ENCODE assay signal across 21 mouse cellular contexts in genomic region chr2:34017142-34017453, GRCm38 (mm10).
DNase-seq lines count a peak whose midpoint lies in the region; ATAC-seq lines count a peak whose summit lies in the region.
"Had no signal": no experiment of that assay in that cellular context is flagged by ENCODE, and none has a peak within 500 bp of the region (broad histone marks: within the 10 kb centered on the region; RNA-seq: fewer than 3 reads in every experiment).

No protein-coding gene starts in this region.

- 66% methylated on average over 5 of the region's 5 CpGs for WGBS in embryonic facial prominence, embryonic 13.5 days
- 66% methylated on average over 5 of the region's 5 CpGs for WGBS in embryonic facial prominence, embryonic 10.5 days
- 56% methylated on average over 5 of the region's 5 CpGs for WGBS in forebrain, embryonic 12.5 days
- WGBS in hindbrain, embryonic 12.5 days, result 68% methylated on average over 5 of the region's 5 CpGs
- WGBS in midbrain, embryonic 16.5 days, result 39% methylated on average over 5 of the region's 5 CpGs

- peaks cover 3% of the 10 kb centered on the region; the same call in 1 of the 2 replicates for H3K9me3 ChIP-seq in embryonic facial prominence, embryonic 13.5 days
- H3K9me3 ChIP-seq in embryonic facial prominence, embryonic 10.5 days, result peaks cover 9% of the 10 kb centered on the region; the same call in 1 of the 2 replicates
- no peaks in the 10 kb centered on the region; the same call in 1 of the 2 replicates for H3K9me3 ChIP-seq in forebrain, embryonic 12.5 days
- peaks cover 5% of the 10 kb centered on the region; the same call in 1 of the 2 replicates for H3K9me3 ChIP-seq in hindbrain, embryonic 12.5 days (replicated peaks)
- H3K9me3 ChIP-seq in midbrain, embryonic 16.5 days (replicated peaks; ENCODE audit: control insufficient read depth, low read length, poor library complexity, severe bottlenecking), result no peaks in the 10 kb centered on the region
- H3K9me3 ChIP-seq: limb, embryonic 15.5 days; liver, embryonic 15.5 days had no signal

- H3K4me2 ChIP-seq in embryonic facial prominence, embryonic 13.5 days, result peak overlapping the region; percentile 9; the same call in 1 of the 2 replicates
- peak overlapping the region; percentile 40; the same call in 1 of the 2 replicates for H3K4me2 ChIP-seq in forebrain, embryonic 12.5 days
- H3K4me2 ChIP-seq in hindbrain, embryonic 12.5 days (replicated peaks), result no peak overlapping the region
- H3K4me2 ChIP-seq in midbrain, embryonic 16.5 days (ENCODE audit: low read length), result no peak overlapping the region; the same call in 1 of the 2 replicates
- H3K4me2 ChIP-seq: heart, embryonic 12.5 days; limb, embryonic 15.5 days; liver, embryonic 15.5 days had no signal

- no peak overlapping the region for H3K27ac ChIP-seq in embryonic facial prominence, embryonic 13.5 days
- no peak overlapping the region for H3K27ac ChIP-seq in embryonic facial prominence, embryonic 10.5 days (replicated peaks)
- peak overlapping the region; percentile 85 for H3K27ac ChIP-seq in forebrain, embryonic 12.5 days
- peak overlapping the region; percentile 86 for H3K27ac ChIP-seq in hindbrain, embryonic 12.5 days
- H3K27ac ChIP-seq in midbrain, embryonic 16.5 days (ENCODE audit: low read length), result peak overlapping the region; percentile 71
- H3K27ac ChIP-seq: limb, embryonic 15.5 days; liver, embryonic 15.5 days; stomach, postnatal 0 days had no signal

- H3K36me3 ChIP-seq in embryonic facial prominence, embryonic 13.5 days, result no peaks in the 10 kb centered on the region
- no peaks in the 10 kb centered on the region for H3K36me3 ChIP-seq in embryonic facial prominence, embryonic 10.5 days (replicated peaks)
- no peaks in the 10 kb centered on the region for H3K36me3 ChIP-seq in forebrain, embryonic 12.5 days (replicated peaks)
- H3K36me3 ChIP-seq in hindbrain, embryonic 12.5 days, result no peaks in the 10 kb centered on the region
- H3K36me3 ChIP-seq in midbrain, embryonic 16.5 days (ENCODE audit: control insufficient read depth, insufficient read depth, low read length), result no peaks in the 10 kb centered on the region
- H3K36me3 ChIP-seq: heart, embryonic 12.5 days; limb, embryonic 15.5 days; liver, embryonic 15.5 days had no signal

- no peak for DNase-seq in embryonic facial prominence, embryonic 10.5 days (ENCODE audit: low spot score)
- DNase-seq in spleen, adult 12 weeks (ENCODE audit: low spot score), result no peak
- DNase-seq in adrenal gland, adult 2 months, result no peak
- DNase-seq in retina, postnatal 1 day, result no peak
- DNase-seq: adrenal gland, postnatal 10 days; cerebellum, adult 9-11 months; heart, postnatal 14 days; kidney, adult 2 months; kidney, postnatal 25 days; right cerebral cortex, postnatal 4 days; thymus, postnatal 14 days had no signal

- H3K4me1 ChIP-seq in embryonic facial prominence, embryonic 13.5 days, result peaks cover 16% of the 10 kb centered on the region; the same call in 1 of the 2 replicates
- H3K4me1 ChIP-seq in embryonic facial prominence, embryonic 10.5 days, result peaks cover 21% of the 10 kb centered on the region
- peaks cover 32% of the 10 kb centered on the region for H3K4me1 ChIP-seq in forebrain, embryonic 12.5 days
- peaks cover 25% of the 10 kb centered on the region for H3K4me1 ChIP-seq in hindbrain, embryonic 12.5 days
- peaks cover 23% of the 10 kb centered on the region for H3K4me1 ChIP-seq in midbrain, embryonic 16.5 days (ENCODE audit: control insufficient read depth, insufficient read depth, low read length)
- H3K4me1 ChIP-seq: heart, embryonic 12.5 days; liver, embryonic 15.5 days had no signal

- no peaks in the 10 kb centered on the region for H3K27me3 ChIP-seq in embryonic facial prominence, embryonic 13.5 days
- H3K27me3 ChIP-seq in embryonic facial prominence, embryonic 10.5 days (replicated peaks; ENCODE audit: low read depth, poor library complexity, severe bottlenecking), result no peaks in the 10 kb centered on the region
- no peaks in the 10 kb centered on the region for H3K27me3 ChIP-seq in forebrain, embryonic 12.5 days
- no peaks in the 10 kb centered on the region for H3K27me3 ChIP-seq in hindbrain, embryonic 12.5 days
- H3K27me3 ChIP-seq in midbrain, embryonic 16.5 days (ENCODE audit: control insufficient read depth, insufficient read depth, low read depth, low read length), result no peaks in the 10 kb centered on the region
- H3K27me3 ChIP-seq: limb, embryonic 15.5 days; liver, embryonic 15.5 days had no signal

- ATAC-seq in embryonic facial prominence, embryonic 13.5 days (ENCODE audit: insufficient number of reproducible peaks, insufficient read depth, low FRiP score, low TSS enrichment, low read depth), result no peak
- ATAC-seq in forebrain, embryonic 12.5 days (ENCODE audit: low FRiP score), result no peak
- ATAC-seq in hindbrain, embryonic 12.5 days (ENCODE audit: low FRiP score), result no peak
- ATAC-seq in midbrain, embryonic 16.5 days, result 0 out of 2 replicates have a peak, but pooled peaks have one; percentile 37
- ATAC-seq: inflammation-experienced regulatory T-cells, adult 6 months; lung, postnatal 0 days had no signal

- no peak overlapping the region for H3K4me3 ChIP-seq in embryonic facial prominence, embryonic 13.5 days
- H3K4me3 ChIP-seq in embryonic facial prominence, embryonic 10.5 days, result no peak overlapping the region
- no peak overlapping the region for H3K4me3 ChIP-seq in forebrain, embryonic 12.5 days (replicated peaks)
- H3K4me3 ChIP-seq in hindbrain, embryonic 12.5 days, result no peak overlapping the region
- no peak overlapping the region for H3K4me3 ChIP-seq in midbrain, embryonic 16.5 days (ENCODE audit: low read depth, low read length)
- H3K4me3 ChIP-seq: heart, embryonic 12.5 days; limb, embryonic 15.5 days; liver, embryonic 15.5 days had no signal

- H3K9ac ChIP-seq in embryonic facial prominence, embryonic 13.5 days, result no peak overlapping the region
- no peak overlapping the region for H3K9ac ChIP-seq in forebrain, embryonic 12.5 days
- H3K9ac ChIP-seq in hindbrain, embryonic 12.5 days, result no peak overlapping the region
- H3K9ac ChIP-seq in midbrain, embryonic 16.5 days (ENCODE audit: low read depth, low read length), result no peak overlapping the region
- H3K9ac ChIP-seq: heart, embryonic 12.5 days; limb, embryonic 15.5 days; liver, embryonic 15.5 days had no signal

Comparison
In these comparisons a context has a peak if more than half of its experiments do, and no peak if none do; other contexts are left out.
1. H3K27ac ChIP-seq: peak in forebrain, embryonic 12.5 days (single experiment), hindbrain, embryonic 12.5 days (single experiment) and midbrain, embryonic 16.5 days (single experiment); none in embryonic facial prominence, embryonic 13.5 days (single experiment) and embryonic facial prominence, embryonic 10.5 days (single experiment).
2. H3K4me2 ChIP-seq: peak in embryonic facial prominence, embryonic 13.5 days (single experiment) and forebrain, embryonic 12.5 days (single experiment); none in hindbrain, embryonic 12.5 days (single experiment) and midbrain, embryonic 16.5 days (single experiment).